Comparison of ENCODE assay signal across 9 mouse cellular contexts in genomic region chr3:82902757-82903612, GRCm38 (mm10). TPM values are rescaled to one million over a fixed set of nuclear protein-coding genes. Genes with fewer than 3 reads are reported as not detected.
DNase-seq lines count a peak whose midpoint lies in the region; ATAC-seq and TF ChIP-seq lines count a peak whose summit lies in the region.
"Had no signal": no experiment of that assay in that cellular context is flagged by ENCODE, and none has a peak within 500 bp of the region (broad histone marks: within the 10 kb centered on the region; RNA-seq: fewer than 3 reads in every experiment).

No protein-coding gene starts in this region.

- H3K27ac ChIP-seq in layer of hippocampus, adult 2 months = no peak overlapping the region
- no peak overlapping the region for H3K27ac ChIP-seq in forebrain, embryonic 12.5 days
- H3K27ac ChIP-seq in limb, embryonic 14.5 days (replicated peaks; ENCODE audit: low read depth, low read length) = no peak overlapping the region

- H3K4me2 ChIP-seq in forebrain, embryonic 12.5 days = peak overlapping the region; percentile 94
- peak overlapping the region; percentile 68 for H3K4me2 ChIP-seq in limb, embryonic 14.5 days (replicated peaks; ENCODE audit: low read depth, low read length, severe bottlenecking)

- H3K4me1 ChIP-seq in forebrain, embryonic 12.5 days = peaks cover 16% of the 10 kb centered on the region
- 0 out of 2 replicates have a peak, but pooled peaks cover 2% of the 10 kb centered on the region for H3K4me1 ChIP-seq in limb, embryonic 14.5 days (ENCODE audit: control insufficient read depth, insufficient read depth, low read length)

- DNase-seq in layer of hippocampus, adult 2 months (ENCODE audit: low spot score in 2 of 2) = no peak
- DNase-seq in layer of hippocampus, postnatal 14 days (ENCODE audit: low spot score in 2 of 2) = no peak
- no peak for DNase-seq in limb, embryonic 14.5 days (ENCODE audit: low spot score)
- peak; percentile 6 for DNase-seq in retina, embryonic 14.5 days (ENCODE audit: low spot score)
- no peak for DNase-seq in spleen, postnatal 4 days (ENCODE audit: low spot score in 2 of 2)
- no peak for DNase-seq in adrenal gland, adult 8-10 months
- DNase-seq in left cerebral cortex, postnatal 36 days (ENCODE audit: low spot score in 2 of 2) = no peak

- WGBS in forebrain, embryonic 12.5 days = 27% methylated on average over 20 of the region's 20 CpGs
- 19% methylated on average over 20 of the region's 20 CpGs for WGBS in limb, embryonic 14.5 days

- H3K27me3 ChIP-seq in forebrain, embryonic 12.5 days = peaks cover 36% of the 10 kb centered on the region
- H3K27me3 ChIP-seq in limb, embryonic 14.5 days (ENCODE audit: control insufficient read depth, insufficient read depth, low read length) = peaks cover 32% of the 10 kb centered on the region

- 0 out of 2 replicates have a peak, but pooled peaks have one; percentile 30 for ATAC-seq in forebrain, embryonic 12.5 days (ENCODE audit: low FRiP score)
- no peak for ATAC-seq in limb, embryonic 14.5 days (ENCODE audit: low FRiP score, low read depth)

- H3K4me3 ChIP-seq in layer of hippocampus, adult 2 months = peak overlapping the region; percentile 51; the same call in 1 of the 2 replicates
- H3K4me3 ChIP-seq in forebrain, embryonic 12.5 days (replicated peaks) = peak overlapping the region; percentile 51
- H3K4me3 ChIP-seq in limb, embryonic 14.5 days (replicated peaks; ENCODE audit: low read length) = peak overlapping the region; percentile 40

- TF ChIP-seq POLR2A in limb, embryonic 14.5 days (IDR thresholded peaks at IDR 0.05; ENCODE audit: borderline replicate concordance, extremely low read depth, insufficient read depth, insufficient read length) = no peak

- H3K36me3 ChIP-seq in forebrain, embryonic 12.5 days (replicated peaks) = no peaks in the 10 kb centered on the region
- H3K36me3 ChIP-seq in limb, embryonic 14.5 days (ENCODE audit: control insufficient read depth, insufficient read depth, low read length) = no peaks in the 10 kb centered on the region

- TF ChIP-seq CTCF in layer of hippocampus, adult 2 months (conservative IDR thresholded peaks at IDR 0.05) = no peak

- no peaks in the 10 kb centered on the region for H3K9me3 ChIP-seq in forebrain, embryonic 12.5 days
- no peaks in the 10 kb centered on the region for H3K9me3 ChIP-seq in limb, embryonic 14.5 days (ENCODE audit: control insufficient read depth, low read length)

- peak overlapping the region; percentile 42; the same call in 1 of the 2 replicates for H3K9ac ChIP-seq in forebrain, embryonic 12.5 days
- no peak overlapping the region for H3K9ac ChIP-seq in limb, embryonic 14.5 days (ENCODE audit: low read depth, low read length, severe bottlenecking)

- intact Hi-C loops in left cerebral cortex, postnatal 36 days (cut with DNase I) = no loop called here

RNA-seq across cellular contexts. Expression of gene Lrat, which starts 0.8 kb away (rescaled TPM):
- total RNA-seq in layer of hippocampus, adult 2 months (2021) = under 1 TPM in 1 of 2 experiments, not detected in 1; 0.08 TPM
- total RNA-seq in layer of hippocampus, postnatal 14 days (2021) = under 1 TPM; 0.10 to 0.21 TPM
- not detected in 2 replicates for polyA plus RNA-seq in forebrain, embryonic 12.5 days (2016; fragmentation: Nextera tagmentation; extraction: Ambion mirVana)
- 0.23 and 0.27 TPM in 2 replicates for polyA plus RNA-seq in limb, embryonic 14.5 days (2012; rRNA removed)
- 0.25 and 0.52 TPM in 2 replicates for polyA plus RNA-seq in limb, embryonic 14.5 days (2014; fragmentation: Nextera tagmentation; extraction: Ambion mirVana)
- under 1 TPM in 2 of 4 experiments, not detected in 2; 0.03 to 0.11 TPM for total RNA-seq in adrenal gland, adult 8-10 months (2022)
- under 1 TPM in 1 of 2 experiments, not detected in 1; 0.16 TPM for total RNA-seq in left cerebral cortex, postnatal 36 days (2021)
- polyA plus RNA-seq: erythroblast, embryonic 14.5 days had no signal

RNA-seq across cellular contexts. Expression of gene Rbm46, which starts 26.7 kb away (rescaled TPM):
- 1 to 10 TPM; 1.6 to 1.8 TPM for total RNA-seq in layer of hippocampus, adult 2 months (2021)
- total RNA-seq in layer of hippocampus, postnatal 14 days (2021) = under 1 TPM; 0.60 to 0.94 TPM
- polyA plus RNA-seq in forebrain, embryonic 12.5 days (2016; fragmentation: Nextera tagmentation; extraction: Ambion mirVana) = 1.9 and 2.1 TPM in 2 replicates
- polyA plus RNA-seq in limb, embryonic 14.5 days (2012; rRNA removed) = 2.1 and 2.6 TPM in 2 replicates
- polyA plus RNA-seq in limb, embryonic 14.5 days (2014; fragmentation: Nextera tagmentation; extraction: Ambion mirVana) = 4.8 and 6.5 TPM in 2 replicates
- under 1 TPM; 0.17 to 0.43 (median 0.28) TPM for total RNA-seq in adrenal gland, adult 8-10 months (2022)
- under 1 TPM; 0.35 to 0.43 TPM for total RNA-seq in left cerebral cortex, postnatal 36 days (2021)
- polyA plus RNA-seq: erythroblast, embryonic 14.5 days had no signal
